Mouse (Mus musculus) kidney, adult 18-20 months (tissue): Measurements from ENCODE around the gene Zfp654.

ENCODE experiments used
- DNase-seq: peaks from one replicate; pipeline ENCODE4 v3.0.0; 2021

Gene Zfp654

GRCm38 (mm10) chr16:64852441-64852871 is 1.0 kb upstream of the Zfp654 start:
- DNase-seq, result peak; percentile 63

- no peak for DNase-seq
These were observed 328 bp downstream of the Zfp654 start for GRCm38 (mm10) chr16:64851085-64851562.

- peak; percentile 20 for DNase-seq
These were observed 966 bp downstream of the Zfp654 start for GRCm38 (mm10) chr16:64850287-64851084.

- no peak for DNase-seq
These were observed 5.5 kb downstream of the Zfp654 start for GRCm38 (mm10) chr16:64845947-64846346.

GRCm38 (mm10) chr16:64842374-64842729 is 9.1 kb downstream of the Zfp654 start:
- no peak for DNase-seq

- no peak for DNase-seq
These were observed 9.7 kb downstream of the Zfp654 start for GRCm38 (mm10) chr16:64841481-64842373.

GRCm38 (mm10) chr16:64836709-64837108 is 14.7 kb downstream of the Zfp654 start:
- no peak for DNase-seq

GRCm38 (mm10) chr16:64835996-64836545 is 15.4 kb downstream of the Zfp654 start:
- DNase-seq, result no peak

GRCm38 (mm10) chr16:64830291-64830690 is 21.2 kb downstream of the Zfp654 start:
- DNase-seq, result no peak

- no peak for DNase-seq
These were observed 27.0 kb downstream of the Zfp654 start for GRCm38 (mm10) chr16:64824474-64824873.

- no peak for DNase-seq
These were observed 27.6 kb downstream of the Zfp654 start for GRCm38 (mm10) chr16:64823890-64824289.

GRCm38 (mm10) chr16:64817094-64817765 is 34.2 kb downstream of the Zfp654 start:
- no peak for DNase-seq

GRCm38 (mm10) chr16:64803041-64803440 is 48.4 kb downstream of the Zfp654 start:
- DNase-seq, result no peak

GRCm38 (mm10) chr16:64801638-64802037 is 49.8 kb downstream of the Zfp654 start:
- DNase-seq, result no peak

GRCm38 (mm10) chr16:64800393-64800792 is 51.1 kb downstream of the Zfp654 start:
- no peak for DNase-seq

GRCm38 (mm10) chr16:64794802-64795201 is 56.6 kb downstream of the Zfp654 start:
- DNase-seq, result no peak

GRCm38 (mm10) chr16:64789706-64790105 is 61.7 kb downstream of the Zfp654 start:
- no peak for DNase-seq

- no peak for DNase-seq
These were observed 75.9 kb downstream of the Zfp654 start for GRCm38 (mm10) chr16:64775516-64775915.

- no peak for DNase-seq
These were observed 80.0 kb downstream of the Zfp654 start for GRCm38 (mm10) chr16:64771431-64771818.

- peak; percentile 88 for DNase-seq
These were observed 80.7 kb downstream of the Zfp654 start, which contains the start of gene 4930453N24Rik for GRCm38 (mm10) chr16:64770521-64771430. Gene 4930453N24Rik, minus strand, starts transcription at chr16:64771161.

GRCm38 (mm10) chr16:64766696-64767300 is 84.7 kb downstream of the Zfp654 start:
- no peak for DNase-seq
